Mouse (Mus musculus): Measurements from ENCODE around the gene Ctnnbip1.

The Ctnnbip1 gene

GRCm38 (mm10) chr4:149517868-149518340 is at the start of gene Ctnnbip1:
TSS of gene Ctnnbip1 (plus strand) at chr4:149518236.
- peak; percentile 97 to 98 for DNase-seq

GRCm38 (mm10) chr4:149469557-149469956 is 48.5 kb upstream of the Ctnnbip1 start:
- DNase-seq = no peak

- no peak for DNase-seq
Measured at GRCm38 (mm10) chr4:149475096-149475495, 42.9 kb upstream of the Ctnnbip1 start.

GRCm38 (mm10) chr4:149477078-149477477 is 41.0 kb upstream of the Ctnnbip1 start, which contains the start of gene Tmem274:
TSS of gene Tmem274 (plus strand) at chr4:149477378.
- DNase-seq = no peak

- peak in 1 of 2 experiments; percentile 14 for DNase-seq
Measured at GRCm38 (mm10) chr4:149484566-149484965, 33.5 kb upstream of the Ctnnbip1 start.

GRCm38 (mm10) chr4:149485053-149485824 is 32.8 kb upstream of the Ctnnbip1 start, which contains the start of the genes Nmnat1 and Lzic:
TSS of gene Nmnat1 (minus strand) at chr4:149485202.
TSS of gene Lzic (plus strand) at chr4:149485229.
- peak; percentile 95 to 97 for DNase-seq

- DNase-seq = peak; percentile 31 to 53
Measured at GRCm38 (mm10) chr4:149485825-149486206, 32.2 kb upstream of the Ctnnbip1 start.

GRCm38 (mm10) chr4:149487729-149488128 is 30.3 kb upstream of the Ctnnbip1 start:
- DNase-seq = no peak

GRCm38 (mm10) chr4:149489415-149490240 is 28.4 kb upstream of the Ctnnbip1 start:
- no peak for DNase-seq

GRCm38 (mm10) chr4:149491151-149491550 is 26.9 kb upstream of the Ctnnbip1 start:
- DNase-seq = peak in 1 of 2 experiments; percentile 6

- no peak for DNase-seq
Measured at GRCm38 (mm10) chr4:149496612-149497011, 21.4 kb upstream of the Ctnnbip1 start.

GRCm38 (mm10) chr4:149498901-149499300 is 19.1 kb upstream of the Ctnnbip1 start:
- DNase-seq = no peak

- no peak for DNase-seq
Measured at GRCm38 (mm10) chr4:149499790-149500189, 18.2 kb upstream of the Ctnnbip1 start.

GRCm38 (mm10) chr4:149504363-149504762 is 13.7 kb upstream of the Ctnnbip1 start:
- DNase-seq = no peak

GRCm38 (mm10) chr4:149504858-149505257 is 13.2 kb upstream of the Ctnnbip1 start:
- no peak for DNase-seq

- DNase-seq = no peak
Measured at GRCm38 (mm10) chr4:149505261-149505967, 12.6 kb upstream of the Ctnnbip1 start.

- no peak for DNase-seq
Measured at GRCm38 (mm10) chr4:149506904-149507303, 11.1 kb upstream of the Ctnnbip1 start.

- DNase-seq = no peak
Measured at GRCm38 (mm10) chr4:149511221-149511646, 6.8 kb upstream of the Ctnnbip1 start.

GRCm38 (mm10) chr4:149512072-149512471 is 6.0 kb upstream of the Ctnnbip1 start:
- no peak for DNase-seq

- DNase-seq = no peak
Measured at GRCm38 (mm10) chr4:149515706-149516105, 2.3 kb upstream of the Ctnnbip1 start.

GRCm38 (mm10) chr4:149518351-149519220 is 550 bp downstream of the Ctnnbip1 start:
- DNase-seq = no peak

GRCm38 (mm10) chr4:149521258-149521657 is 3.2 kb downstream of the Ctnnbip1 start:
- peak; percentile 64 to 70 for DNase-seq

Data from kidney, postnatal 36 days (tissue).